ENCODE assay signal across 13 mouse cellular contexts in genomic region chr2:27329386-27330060, GRCm38 (mm10).
DNase-seq lines count a peak whose midpoint lies in the region; ATAC-seq and TF ChIP-seq lines count a peak whose summit lies in the region.
"Had no signal": no experiment of that assay in that cellular context is flagged by ENCODE, and none has a peak within 500 bp of the region (broad histone marks: within the 10 kb centered on the region; RNA-seq: fewer than 3 reads in every experiment).

No protein-coding gene starts in this region.

- peak overlapping the region; percentile 81 for H3K27ac ChIP-seq in heart, embryonic 10.5 days
- H3K27ac ChIP-seq in heart, adult 2 months: no peak overlapping the region
- peak overlapping the region; percentile 89 for H3K27ac ChIP-seq in lung, postnatal 0 days (ENCODE audit: low read length)
- H3K27ac ChIP-seq: embryonic facial prominence, embryonic 15.5 days; gastrocnemius, adult 2 months had no signal

- no peak for DNase-seq in heart, embryonic 10.5 days (ENCODE audit: low spot score)
- no peak for DNase-seq in heart, adult 2 months
- DNase-seq in lung, postnatal 0 days (ENCODE audit: low spot score): no peak
- DNase-seq in lung, postnatal 25 days (ENCODE audit: low spot score): no peak
- peak; percentile 90 for DNase-seq in adrenal gland, adult 8-10 months
- peak; percentile 12 for DNase-seq in gonadal fat pad, adult 2 months (ENCODE audit: low read depth)
- no peak for DNase-seq in layer of hippocampus, postnatal 36 days
- DNase-seq in spleen, postnatal 10 days (ENCODE audit: low spot score in 2 of 2): no peak
- DNase-seq: gastrocnemius, adult 2 months; right cerebral cortex, adult 18-20 months had no signal

- peaks cover 73% of the 10 kb centered on the region for H3K4me1 ChIP-seq in heart, embryonic 10.5 days
- peaks cover 15% of the 10 kb centered on the region for H3K4me1 ChIP-seq in heart, adult 2 months (ENCODE audit: control insufficient read depth, insufficient read depth, low read length)
- peaks cover 29% of the 10 kb centered on the region for H3K4me1 ChIP-seq in lung, postnatal 0 days (ENCODE audit: insufficient read depth, low read depth, low read length)

- no peak for TF ChIP-seq EP300 in heart, adult 2 months (IDR thresholded peaks at IDR 0.05; ENCODE audit: insufficient read depth, low read depth, low read length)
- TF ChIP-seq EP300 in lung, postnatal 0 days (IDR thresholded peaks at IDR 0.05): no peak

- no peaks in the 10 kb centered on the region for H3K36me3 ChIP-seq in heart, embryonic 10.5 days
- no peaks in the 10 kb centered on the region for H3K36me3 ChIP-seq in heart, adult 2 months (ENCODE audit: control insufficient read depth, insufficient read depth, low read length)
- H3K36me3 ChIP-seq in lung, postnatal 0 days (ENCODE audit: insufficient read depth, low read length): no peaks in the 10 kb centered on the region
- H3K36me3 ChIP-seq: embryonic facial prominence, embryonic 15.5 days had no signal

- H3K9ac ChIP-seq in heart, adult 2 months (ENCODE audit: low read depth, low read length): no peak overlapping the region
- no peak overlapping the region for H3K9ac ChIP-seq in lung, postnatal 0 days (replicated peaks; ENCODE audit: low read depth)
- H3K9ac ChIP-seq: embryonic facial prominence, embryonic 15.5 days had no signal

- TF ChIP-seq CTCF in heart, adult 2 months (IDR thresholded peaks at IDR 0.05): no peak
- no peak for TF ChIP-seq CTCF in lung, postnatal 0 days (IDR thresholded peaks at IDR 0.05)

- no peak for TF ChIP-seq POLR2A in heart, adult 2 months (IDR thresholded peaks at IDR 0.05; ENCODE audit: insufficient read depth, low read depth, low read length)

- WGBS in heart, embryonic 10.5 days: 86% methylated on average over 10 of the region's 10 CpGs
- WGBS in heart, adult 2 months: 83% methylated on average over 10 of the region's 10 CpGs
- WGBS in lung, postnatal 0 days: 89% methylated on average over 10 of the region's 10 CpGs

- no peak overlapping the region for H3K4me2 ChIP-seq in lung, postnatal 0 days (replicated peaks; ENCODE audit: low read depth, low read length)
- H3K4me2 ChIP-seq: embryonic facial prominence, embryonic 15.5 days; liver, embryonic 11.5 days had no signal

- no peak overlapping the region for H3K4me3 ChIP-seq in heart, embryonic 10.5 days
- no peak overlapping the region for H3K4me3 ChIP-seq in heart, adult 2 months
- H3K4me3 ChIP-seq in lung, postnatal 0 days (ENCODE audit: low read depth, low read length): no peak overlapping the region
- H3K4me3 ChIP-seq: embryonic facial prominence, embryonic 15.5 days; gastrocnemius, adult 2 months had no signal

- no peaks in the 10 kb centered on the region for H3K27me3 ChIP-seq in heart, embryonic 10.5 days (ENCODE audit: insufficient read depth, poor library complexity, severe bottlenecking)
- H3K27me3 ChIP-seq in heart, adult 2 months (ENCODE audit: control insufficient read depth, insufficient read depth, low read length): no peaks in the 10 kb centered on the region
- H3K27me3 ChIP-seq in lung, postnatal 0 days (replicated peaks; ENCODE audit: insufficient read depth, low read length): no peaks in the 10 kb centered on the region
- H3K27me3 ChIP-seq: embryonic facial prominence, embryonic 15.5 days had no signal

- H3K9me3 ChIP-seq in heart, embryonic 10.5 days: no peaks in the 10 kb centered on the region
- H3K9me3 ChIP-seq in lung, postnatal 0 days (ENCODE audit: low read length): no peaks in the 10 kb centered on the region
- H3K9me3 ChIP-seq: embryonic facial prominence, embryonic 15.5 days had no signal

- ATAC-seq in lung, postnatal 0 days: no peak
- ATAC-seq: inflammation-experienced regulatory T-cells, adult 6 months had no signal

- intact Hi-C loops in heart, adult 2 months (cut with DNase I): no loop called here

- no peaks in the 10 kb centered on the region for H3K79me2 ChIP-seq in heart, adult 2 months (replicated peaks; ENCODE audit: control insufficient read depth, insufficient read depth, low read length)

Comparison
In these comparisons a context has a peak if more than half of its experiments do, and no peak if none do; other contexts are left out.
1. DNase-seq: peak in adrenal gland, adult 8-10 months (single experiment) and gonadal fat pad, adult 2 months (single experiment); none in heart, embryonic 10.5 days (single experiment), heart, adult 2 months (0 of 2), lung, postnatal 0 days (single experiment), lung, postnatal 25 days (single experiment), layer of hippocampus, postnatal 36 days (0 of 2) and spleen, postnatal 10 days (0 of 2).